Mouse (Mus musculus): ENCODE measurements around the gene Mrps15.

GRCm38 (mm10) chr4:126085996-126086576, 39.4 kb downstream of the Mrps15 start:
- TF ChIP-seq CTCF (IDR thresholded peaks at IDR 0.05; ENCODE audit: low read depth, low read length) (peak; percentile 86), POLR2A (IDR thresholded peaks at IDR 0.05; ENCODE audit: insufficient read depth, low read length) (no peak)

Measured in ES-Bruce4 (cell line).